Mouse (Mus musculus): ENCODE measurements at regions not wholly inside any gene's neighbourhood (a gene's known extent, or its start where the extent isn't known, plus 50 kb on each side); places are given as distances from the start of the nearest gene placed in this dataset.

DNA sequence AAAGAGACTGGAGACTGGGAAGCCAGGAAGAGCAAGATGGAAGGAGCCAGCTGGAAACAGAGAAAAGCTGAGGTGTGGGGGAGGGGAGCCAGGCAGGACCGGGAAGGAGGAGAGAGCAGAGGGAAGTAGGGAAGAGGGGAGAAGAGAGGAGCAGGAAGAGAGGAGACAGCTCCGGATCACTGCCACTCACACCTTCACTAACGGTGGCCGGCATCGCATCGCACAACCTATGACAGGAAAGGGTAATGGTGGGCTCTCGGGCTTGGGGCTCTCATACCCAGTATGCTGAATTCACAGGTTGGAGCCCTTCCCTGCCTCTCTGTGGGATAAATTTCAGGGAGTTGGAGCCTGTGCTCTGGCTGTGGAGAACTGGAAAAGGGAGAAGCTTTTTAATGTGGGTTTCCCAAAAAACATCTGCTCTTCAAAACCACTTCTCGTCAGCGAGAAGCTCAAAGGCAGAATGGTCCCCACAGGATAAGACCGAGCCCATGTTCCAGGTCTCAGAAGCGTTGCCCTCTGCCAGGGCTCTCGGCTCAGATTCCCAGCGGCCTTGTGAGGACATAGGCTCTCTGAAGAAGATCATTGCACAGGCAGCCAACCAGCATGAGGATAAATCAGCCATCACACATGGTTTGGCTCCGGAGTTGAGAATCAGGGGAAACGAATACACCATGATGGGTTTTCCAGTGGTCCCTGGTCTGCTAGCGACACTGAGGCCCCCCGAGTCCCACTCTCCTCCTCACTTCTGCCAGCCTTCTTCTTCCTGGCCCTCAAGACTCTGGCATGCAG is 53.8 kb upstream of the Coro2b start:
- ChIA-PET CTCF (interaction anchor here in 2 of 4 experiments (0.6 to 2.3 kb wide), 3 partner anchors 40 to 187 kb away, joined by 3 to 8 read pairs (median 3); no protein-coding TSS in a partner anchor), POLR2A (interaction anchor here in 1 of 4 experiments (1.3 to 1.7 kb wide), 2 partner anchors 8 to 27 kb away, joined by 3 read pairs; no protein-coding TSS in a partner anchor)

GRCm38 (mm10) chr9:62591196-62591485 is 54.3 kb upstream of the Coro2b start:
- ChIA-PET POLR2A (interaction anchor here in 1 of 4 experiments (1.3 to 1.7 kb wide), 2 partner anchors 8 to 27 kb away, joined by 3 read pairs; no protein-coding TSS in a partner anchor), CTCF (interaction anchor here in 2 of 4 experiments (1.6 to 2.3 kb wide), 2 partner anchors 31 to 40 kb away, joined by 4 to 8 read pairs; no protein-coding TSS in a partner anchor)

- ChIA-PET CTCF (interaction anchor here in 3 of 4 experiments (0.5 to 1.5 kb wide), 6 partner anchors 48 to 228 kb away, joined by 3 to 7 read pairs (median 4); partner anchors contain the start of gene Itga11 (in 1 of the 3)), POLR2A (interaction anchor here in 3 of 4 experiments (0.6 to 1.1 kb wide), 5 partner anchors 12 to 476 kb away, joined by 3 read pairs; partner anchors contain the start of gene Glce (in 1 of the 3))
Measured at GRCm38 (mm10) chr9:62598056-62598455, 61.2 kb upstream of the Coro2b start.

- ChIA-PET CTCF (interaction anchor here (0.6 to 1.5 kb wide), 6 partner anchors 23 to 918 kb away, joined by 3 to 7 read pairs (median 4); no protein-coding TSS in a partner anchor), POLR2A (interaction anchor here (0.6 to 1.3 kb wide), 8 partner anchors 9 to 477 kb away, joined by 3 to 5 read pairs (median 3); partner anchors contain the start of gene Glce (in 1 of the 4))
Measured at GRCm38 (mm10) chr9:62598956-62599355, 62.1 kb upstream of the Coro2b start.

- ChIA-PET POLR2A (interaction anchor here in 2 of 4 experiments (0.5 to 1.7 kb wide), 6 partner anchors 12 to 1832 kb away, joined by 3 to 4 read pairs (median 3); no protein-coding TSS in a partner anchor), CTCF (interaction anchor here in 2 of 4 experiments (0.6 to 3.0 kb wide), 3 partner anchors 12 to 284 kb away, joined by 3 to 10 read pairs (median 7); no protein-coding TSS in a partner anchor)
Measured at GRCm38 (mm10) chr9:62610526-62610925, 67.1 kb upstream of the Itga11 start.

DNA sequence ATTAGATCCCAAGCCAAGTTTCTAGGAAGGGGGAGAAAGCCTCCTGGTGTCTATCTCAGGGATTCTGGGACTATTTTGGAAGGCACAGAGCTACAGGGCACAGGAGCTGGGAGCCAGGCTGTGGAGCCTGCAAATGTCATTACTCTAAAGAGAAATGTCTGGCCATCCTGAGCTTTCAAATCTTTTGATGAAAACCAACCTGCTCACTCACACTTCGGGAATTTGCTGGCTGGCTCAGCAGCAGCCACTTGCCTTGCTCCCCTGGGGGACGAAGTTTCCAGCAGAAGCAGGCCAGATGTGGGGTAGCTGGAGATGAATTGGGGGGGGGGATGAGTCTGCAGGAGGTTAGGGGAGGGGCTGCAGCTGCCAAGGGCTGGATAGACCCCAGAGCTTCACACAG is 66.2 kb upstream of the Itga11 start:
- ChIA-PET CTCF (interaction anchor here in 1 of 4 experiments (0.6 to 3.0 kb wide), 3 partner anchors 11 to 702 kb away, joined by 4 to 10 read pairs (median 5); no protein-coding TSS in a partner anchor), POLR2A (interaction anchor here in 1 of 4 experiments (1.7 kb wide), 1 partner anchor 18 kb away, joined by 4 read pairs; no protein-coding TSS in a partner anchor)

- POLR2A ChIA-PET = no interaction called here
- CTCF ChIA-PET = interaction anchor here in 2 of 4 experiments (0.9 to 1.4 kb wide), 2 partner anchors 9 kb away, joined by 3 to 5 read pairs; no protein-coding TSS in a partner anchor
Measured at GRCm38 (mm10) chr9:62613053-62613452, 64.6 kb upstream of the Itga11 start.

DNA sequence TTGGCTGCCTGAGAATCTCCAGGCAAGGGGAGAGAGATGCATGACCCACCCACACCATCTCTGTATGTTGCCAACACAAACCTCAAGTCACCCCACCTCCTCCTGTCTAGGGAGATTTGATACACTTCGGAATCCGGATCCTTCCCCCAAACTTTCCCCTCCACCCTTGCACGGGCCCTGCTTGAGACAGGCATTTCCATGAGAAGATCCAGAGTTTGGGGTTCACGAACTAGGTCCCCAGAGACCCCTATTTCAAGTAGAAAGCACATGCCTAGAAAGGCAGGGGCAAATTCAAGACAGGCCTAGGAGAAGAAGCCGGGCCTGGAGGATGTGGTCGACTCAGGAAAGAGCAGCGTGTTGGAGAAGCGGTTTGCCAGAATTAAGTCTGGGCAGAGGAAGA is 63.8 kb upstream of the Itga11 start:
- ChIA-PET POLR2A (no interaction called here), CTCF (interaction anchor here in 2 of 4 experiments (0.9 to 1.4 kb wide), 2 partner anchors 8 kb away, joined by 3 to 5 read pairs; no protein-coding TSS in a partner anchor)

- POLR2A ChIA-PET = no interaction called here
- CTCF ChIA-PET = no interaction called here
Measured at GRCm38 (mm10) chr9:62614950-62615349, 62.7 kb upstream of the Itga11 start.

GRCm38 (mm10) chr9:62615799-62616198 is 61.8 kb upstream of the Itga11 start:
- ChIA-PET POLR2A (no interaction called here), CTCF (interaction anchor here in 2 of 4 experiments (1.5 to 1.7 kb wide), 2 partner anchors 111 to 162 kb away, joined by 4 to 5 read pairs; no protein-coding TSS in a partner anchor)

- POLR2A ChIA-PET = interaction anchor here in 2 of 4 experiments (1.1 to 1.4 kb wide), 4 partner anchors 12 to 209 kb away, joined by 3 read pairs; no protein-coding TSS in a partner anchor
Measured at GRCm38 (mm10) chr9:62618994-62619393, 58.6 kb upstream of the Itga11 start.

GRCm38 (mm10) chr9:62620901-62621445 is 56.7 kb upstream of the Itga11 start:
- CTCF ChIA-PET = interaction anchor here in 2 of 4 experiments (0.6 to 1.7 kb wide), 4 partner anchors 156 to 784 kb away, joined by 3 to 4 read pairs (median 3); no protein-coding TSS in a partner anchor
- POLR2A ChIA-PET = no interaction called here

More at GRCm38 (mm10) chr9:62618994-62619393, 58.6 kb upstream of the Itga11 start:
- CTCF ChIA-PET = interaction anchor here in 3 of 4 experiments (0.5 to 0.6 kb wide), 3 partner anchors 204 to 988 kb away, joined by 3 to 4 read pairs (median 4); no protein-coding TSS in a partner anchor

GRCm38 (mm10) chr9:62622106-62622505 is 55.5 kb upstream of the Itga11 start:
- CTCF ChIA-PET = interaction anchor here (0.5 to 2.0 kb wide), 58 partner anchors 9 to 1494 kb away, joined by 3 to 23 read pairs (median 4); partner anchors contain the start of gene Itga11 (in 1 of the 4)

GRCm38 (mm10) chr9:62624562-62625044 is 53.0 kb upstream of the Itga11 start:
- CTCF ChIA-PET = interaction anchor here in 2 of 4 experiments (0.5 to 1.4 kb wide), 4 partner anchors 18 to 500 kb away, joined by 3 to 5 read pairs (median 4); no protein-coding TSS in a partner anchor
- POLR2A ChIA-PET = no interaction called here

More at GRCm38 (mm10) chr9:62622106-62622505, 55.5 kb upstream of the Itga11 start:
- POLR2A ChIA-PET = interaction anchor here in 3 of 4 experiments (0.6 to 1.4 kb wide), 11 partner anchors 12 to 1720 kb away, joined by 3 to 7 read pairs (median 3); no protein-coding TSS in a partner anchor

DNA sequence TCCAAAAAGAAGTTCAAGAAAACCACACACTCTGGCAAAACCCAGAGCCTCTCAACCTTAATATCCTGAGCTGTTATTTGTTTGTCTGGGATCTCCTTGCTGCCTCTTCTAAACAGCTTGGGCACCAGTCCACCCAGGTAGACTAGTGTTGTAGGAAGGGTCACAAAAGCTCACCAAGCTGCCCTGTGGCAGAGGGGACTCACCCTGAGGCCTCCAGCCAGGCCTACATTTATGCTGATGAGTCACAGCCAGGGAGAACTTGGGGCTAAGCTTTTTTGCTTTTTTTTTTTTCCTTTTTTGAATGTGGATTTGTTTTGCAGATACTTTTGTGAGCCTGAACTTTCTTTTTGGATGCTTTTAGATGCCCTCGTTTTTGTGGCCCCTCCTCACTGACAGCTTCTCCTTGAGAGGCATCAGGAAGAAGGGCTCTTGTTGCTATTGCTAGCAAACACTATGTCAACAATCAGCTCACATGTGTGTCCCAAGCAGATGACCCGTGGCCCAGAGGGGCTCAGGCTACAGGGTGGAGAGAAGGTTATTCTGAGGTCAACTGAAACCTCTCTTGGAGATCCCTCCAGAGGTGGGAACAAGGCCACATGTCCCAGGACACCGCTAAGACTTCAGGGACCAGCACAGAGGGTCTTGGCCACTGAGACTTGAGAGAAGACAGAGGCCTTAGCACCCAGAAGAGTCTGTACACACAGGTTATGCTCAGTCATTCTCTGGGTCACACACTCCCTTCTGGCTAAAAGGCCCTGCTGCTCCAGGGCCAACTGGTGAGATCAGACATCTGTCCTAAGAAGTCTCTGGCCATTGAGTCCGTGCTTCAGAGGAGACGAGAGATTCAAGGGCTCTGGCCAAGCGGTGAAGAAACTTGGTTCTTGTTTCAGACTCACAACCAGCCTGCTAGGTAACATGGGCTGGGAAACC is 50.3 kb upstream of the Itga11 start:
- POLR2A ChIA-PET = interaction anchor here in 3 of 4 experiments (0.6 to 1.2 kb wide), 3 partner anchors 9 to 1349 kb away, joined by 3 to 4 read pairs (median 3); no protein-coding TSS in a partner anchor
- CTCF ChIA-PET = interaction anchor here in 2 of 4 experiments (0.6 kb wide), 2 partner anchors 268 to 501 kb away, joined by 3 read pairs; no protein-coding TSS in a partner anchor

Data from embryonic stem cell, embryonic (primary cell).